Mouse (Mus musculus): ENCODE measurements around the gene A630001G21Rik. TPM values are rescaled to one million over a fixed set of nuclear protein-coding genes. Genes with fewer than 3 reads are reported as not detected.
"Not testable (repeated sequence)": the region's sequence is repeated elsewhere in the genome, so short reads cannot be mapped to it uniquely, and the experiment has no call there.

The A630001G21Rik gene
- 1 to 10 TPM in 1 of 2 experiments, under 1 TPM in 1; 0.76 to 1.5 TPM for total RNA-seq (2021)
- long read RNA-seq, experiment 1 = 0 reads
- long read RNA-seq, experiment 2 = 0 reads

DNA sequence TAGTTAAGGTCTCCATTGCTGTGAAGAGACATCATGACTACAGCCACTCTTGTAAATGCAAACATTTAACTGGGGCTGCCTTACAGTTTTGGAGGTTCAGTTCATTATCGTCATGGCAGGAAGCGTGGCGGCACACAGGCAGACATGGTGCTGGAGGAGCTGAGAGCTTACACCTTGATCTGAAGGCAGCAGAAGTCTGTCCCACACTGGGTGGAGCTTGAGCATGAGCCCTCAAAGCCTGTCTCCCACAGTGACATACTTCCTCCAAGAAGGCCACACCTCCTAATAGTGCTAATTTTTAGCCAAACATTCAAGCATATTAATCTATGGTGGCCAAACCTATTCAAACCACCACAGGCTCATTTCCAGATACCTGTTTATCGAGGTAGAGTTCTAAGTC, at the start of gene A630001G21Rik:
A630001G21Rik (minus strand) TSS at position 208 of the 400 bp plus-strand sequence.
- DNase-seq (ENCODE audit: low spot score in 2 of 2) = no peak

DNA sequence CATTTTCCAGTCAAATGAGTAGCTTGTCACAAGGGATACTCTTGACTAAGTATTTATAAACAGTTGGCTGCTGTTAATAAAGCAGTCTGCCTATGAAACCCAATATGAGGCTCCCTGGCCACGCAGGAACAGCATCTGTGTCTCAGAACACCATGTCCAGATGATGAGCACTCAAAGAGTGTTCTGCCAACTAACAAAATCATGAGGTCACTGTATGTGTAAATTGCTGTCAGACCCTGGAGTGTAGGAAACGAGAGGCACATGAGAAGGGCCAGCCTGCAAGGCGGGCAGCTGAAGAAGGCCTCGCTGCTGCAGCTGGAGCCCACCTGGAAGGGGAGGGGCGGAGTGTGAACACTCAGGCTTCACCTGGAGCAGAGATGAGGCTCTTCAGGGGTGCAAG, 48.7 kb upstream of the A630001G21Rik start:
- DNase-seq (ENCODE audit: low spot score in 2 of 2) = no peak

- DNase-seq (ENCODE audit: low spot score in 2 of 2) = no peak
These were observed 46.5 kb upstream of the A630001G21Rik start for GRCm38 (mm10) chr1:85824905-85825304.

DNA sequence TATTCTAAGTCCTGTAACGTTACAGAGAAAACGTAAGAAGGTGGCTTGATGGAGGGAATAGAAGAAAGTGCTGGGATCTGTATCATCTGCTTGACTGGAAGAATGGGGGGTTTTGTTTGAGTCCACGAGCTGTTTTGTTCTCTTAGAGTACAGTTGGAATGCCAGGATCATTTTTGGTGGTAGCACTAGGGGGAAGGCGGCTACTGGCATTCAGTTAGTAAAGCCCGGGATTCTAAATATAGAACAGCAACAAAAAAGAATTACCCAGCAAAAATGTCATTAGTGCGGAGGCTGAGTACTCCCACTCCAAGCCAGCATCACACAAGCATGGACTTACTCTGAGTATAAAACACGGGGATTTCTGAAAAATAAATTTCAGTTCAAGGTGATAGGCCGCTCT, 43.8 kb upstream of the A630001G21Rik start:
- no peak for DNase-seq (ENCODE audit: low spot score in 2 of 2)

DNA sequence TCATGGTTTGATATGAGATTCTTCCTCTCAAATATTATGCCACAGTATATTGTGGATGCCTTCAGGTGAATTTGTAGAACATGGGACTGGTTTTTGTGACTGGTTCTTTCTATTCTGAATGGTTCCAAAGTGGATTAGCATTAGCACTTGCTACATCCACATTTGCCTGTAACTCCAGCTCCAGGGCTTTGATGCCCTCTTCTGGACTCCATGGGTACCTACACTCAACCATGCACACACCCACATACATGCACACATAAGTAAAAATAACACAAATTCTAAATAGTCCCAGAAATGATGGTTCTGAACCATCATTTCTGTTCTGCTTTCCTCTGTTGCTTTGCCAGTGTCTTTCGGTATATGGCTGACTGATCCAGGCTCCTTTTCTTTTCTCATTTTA, 41.3 kb upstream of the A630001G21Rik start:
- no peak for DNase-seq (ENCODE audit: low spot score in 2 of 2)

- no peak for DNase-seq (ENCODE audit: low spot score in 2 of 2)
These were observed 39.7 kb upstream of the A630001G21Rik start for GRCm38 (mm10) chr1:85818121-85818520.

GRCm38 (mm10) chr1:85814213-85814612, 35.8 kb upstream of the A630001G21Rik start:
- not testable (repeated sequence) for DNase-seq (ENCODE audit: low spot score in 2 of 2)

GRCm38 (mm10) chr1:85810787-85811186, 32.3 kb upstream of the A630001G21Rik start:
- no peak for DNase-seq (ENCODE audit: low spot score in 2 of 2)

GRCm38 (mm10) chr1:85810343-85810742, 31.9 kb upstream of the A630001G21Rik start:
- no peak for DNase-seq (ENCODE audit: low spot score in 2 of 2)

DNA sequence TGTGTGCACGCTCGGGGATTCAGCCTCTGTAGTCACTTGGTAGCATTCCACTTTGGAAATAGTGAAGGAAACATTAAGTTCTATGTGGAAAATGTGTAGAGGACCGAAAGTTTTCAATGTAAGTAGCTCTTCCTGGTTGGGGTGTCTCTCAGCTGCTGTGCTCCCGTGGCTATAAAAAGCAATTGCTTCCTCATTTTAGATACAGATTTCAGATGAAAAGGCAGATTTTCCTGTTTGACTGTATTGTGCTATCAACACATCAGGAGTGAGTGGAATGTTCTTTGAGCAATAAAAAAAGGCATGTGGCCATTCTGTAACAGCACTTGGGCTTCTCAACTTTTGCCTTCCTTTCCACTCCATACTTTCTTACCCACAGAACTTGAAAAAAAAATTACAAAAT, 30.8 kb upstream of the A630001G21Rik start:
- no peak for DNase-seq (ENCODE audit: low spot score in 2 of 2)

DNA sequence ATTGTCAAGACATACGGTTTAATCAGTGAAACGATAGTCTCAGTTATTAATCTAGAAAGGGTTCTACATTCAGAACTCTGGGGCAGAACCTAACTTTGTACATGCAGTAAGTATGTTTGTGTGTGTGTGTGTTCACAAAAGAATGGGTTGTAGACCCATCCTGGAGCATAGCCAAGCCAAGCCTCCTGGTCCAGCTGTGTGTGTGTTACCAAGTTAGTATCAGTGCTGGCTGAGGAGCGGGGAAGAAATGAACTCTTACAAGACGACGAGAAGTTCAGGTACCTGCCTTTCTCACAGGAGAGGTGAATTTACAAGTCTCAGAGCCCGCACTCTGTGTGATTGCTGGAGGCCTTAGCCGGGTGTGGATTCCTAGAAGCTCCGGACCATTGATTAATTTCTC, 26.1 kb upstream of the A630001G21Rik start:
- no peak for DNase-seq (ENCODE audit: low spot score in 2 of 2)

DNA sequence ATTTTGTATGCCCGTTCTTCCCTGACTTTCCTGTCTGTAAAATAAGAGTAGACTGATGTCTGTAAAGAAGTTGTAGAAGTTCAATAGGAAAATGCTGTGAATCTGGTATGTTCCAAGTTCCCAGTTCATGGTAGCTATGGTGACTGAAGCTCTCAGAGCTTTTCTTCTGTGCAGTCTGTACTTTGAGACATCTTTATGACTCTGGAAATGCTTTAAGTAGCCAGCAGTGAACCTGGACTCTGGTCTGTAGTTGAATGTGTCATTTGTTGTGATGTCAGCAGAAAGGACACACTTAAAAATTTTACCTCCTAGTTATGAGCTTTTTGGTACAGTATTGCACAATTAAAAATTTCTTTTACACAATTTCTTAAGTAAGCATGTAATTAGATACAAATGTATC, 24.1 kb upstream of the A630001G21Rik start:
- DNase-seq (ENCODE audit: low spot score in 2 of 2) = no peak

- DNase-seq (ENCODE audit: low spot score in 2 of 2) = no peak
These were observed 21.3 kb upstream of the A630001G21Rik start for GRCm38 (mm10) chr1:85799776-85800175.

- DNase-seq (ENCODE audit: low spot score in 2 of 2) = no peak
These were observed 16.8 kb upstream of the A630001G21Rik start for GRCm38 (mm10) chr1:85795196-85795595.

GRCm38 (mm10) chr1:85794106-85794771, 15.8 kb upstream of the A630001G21Rik start:
- peak in 1 of 2 experiments; percentile 25 for DNase-seq (ENCODE audit: low spot score in 2 of 2)

DNA sequence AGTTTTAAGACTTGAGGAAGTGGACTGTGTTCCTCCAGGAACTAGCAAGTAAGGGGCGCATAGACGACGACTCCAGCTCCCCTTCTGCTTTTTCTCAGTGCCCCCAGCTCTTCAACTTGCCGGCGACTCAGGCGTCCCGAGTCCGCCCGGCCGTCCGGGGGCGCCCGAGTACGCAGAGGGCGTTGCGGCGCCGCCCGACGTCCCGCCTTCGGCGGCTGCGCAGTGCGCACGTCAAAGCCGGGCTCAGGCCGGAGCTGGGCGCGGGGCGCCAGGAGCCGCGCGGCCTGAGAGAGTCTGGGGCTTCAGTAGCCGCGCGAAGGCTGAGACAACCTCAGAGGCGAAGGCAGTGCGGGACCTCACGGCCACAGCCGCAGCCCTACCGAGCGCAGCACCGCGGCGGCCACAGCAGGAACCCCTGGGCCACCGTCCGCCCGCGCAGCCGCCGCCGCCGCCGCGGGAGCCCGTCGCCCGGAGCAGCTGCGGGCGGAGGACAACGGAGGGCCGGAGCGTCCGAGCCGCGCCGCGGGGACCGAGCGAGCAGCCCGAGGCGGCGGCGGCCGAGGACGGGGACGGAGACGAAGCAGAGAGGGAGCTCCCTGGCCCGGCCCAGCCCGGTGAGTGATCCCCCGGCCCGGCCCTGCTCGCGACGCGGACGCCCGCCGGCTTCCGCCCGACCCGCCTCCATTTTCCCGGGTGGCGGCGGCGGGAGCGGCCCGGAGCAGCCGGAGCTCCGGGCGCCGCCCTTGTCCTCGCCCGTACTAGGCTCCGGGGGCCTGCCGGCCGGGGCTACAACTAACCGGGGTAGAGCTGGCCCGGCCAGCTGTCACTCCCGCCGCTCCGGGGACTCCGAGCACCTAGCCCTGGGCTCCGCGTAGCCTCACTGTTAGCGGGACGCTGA, 15.0 kb upstream of the A630001G21Rik start, which contains the start of gene Cab39:
Cab39 (plus strand) TSS at position 234 of the 898 bp plus-strand sequence.
- DNase-seq (ENCODE audit: low spot score in 2 of 2) = peak; percentile 70 to 82

DNA sequence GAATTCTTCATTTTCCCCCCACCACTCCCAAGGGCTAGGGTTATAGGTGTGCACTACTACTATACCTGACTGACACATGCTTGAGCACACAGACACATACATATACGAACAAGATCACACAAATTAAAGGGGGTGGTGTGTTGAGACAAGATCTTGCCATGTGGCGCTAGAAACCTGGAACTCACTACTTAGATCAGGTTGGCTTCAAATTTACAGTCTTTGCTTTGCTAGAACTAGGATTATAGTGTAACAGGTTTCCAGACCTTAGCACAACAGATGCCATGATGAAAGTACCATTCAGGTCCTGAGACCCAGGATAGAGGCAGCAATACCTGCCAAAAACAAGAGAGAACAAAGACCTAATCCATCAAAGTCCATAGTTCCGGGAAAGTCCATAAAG, 13.0 kb upstream of the A630001G21Rik start:
- no peak for DNase-seq (ENCODE audit: low spot score in 2 of 2)

DNA sequence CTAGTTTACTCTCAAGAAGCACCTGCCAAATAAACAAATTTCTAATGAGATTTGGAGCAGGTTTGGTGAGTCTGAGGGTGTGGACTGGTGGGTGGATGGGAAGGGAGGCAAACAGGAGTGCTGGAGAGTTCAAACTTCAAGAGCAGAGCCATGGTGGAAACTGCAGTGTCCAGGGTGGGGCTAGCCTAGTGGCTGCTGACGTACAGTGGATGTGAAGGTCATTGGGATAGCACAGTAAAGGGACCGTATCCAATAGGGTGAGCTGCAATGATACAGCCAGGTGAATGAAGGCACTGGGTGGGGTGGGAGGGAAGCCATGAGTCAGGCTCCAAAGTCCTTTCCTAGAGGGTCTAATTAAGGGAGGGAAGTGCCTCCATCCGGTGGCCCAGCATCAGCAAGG, 12.1 kb upstream of the A630001G21Rik start:
- no peak for DNase-seq (ENCODE audit: low spot score in 2 of 2)

DNA sequence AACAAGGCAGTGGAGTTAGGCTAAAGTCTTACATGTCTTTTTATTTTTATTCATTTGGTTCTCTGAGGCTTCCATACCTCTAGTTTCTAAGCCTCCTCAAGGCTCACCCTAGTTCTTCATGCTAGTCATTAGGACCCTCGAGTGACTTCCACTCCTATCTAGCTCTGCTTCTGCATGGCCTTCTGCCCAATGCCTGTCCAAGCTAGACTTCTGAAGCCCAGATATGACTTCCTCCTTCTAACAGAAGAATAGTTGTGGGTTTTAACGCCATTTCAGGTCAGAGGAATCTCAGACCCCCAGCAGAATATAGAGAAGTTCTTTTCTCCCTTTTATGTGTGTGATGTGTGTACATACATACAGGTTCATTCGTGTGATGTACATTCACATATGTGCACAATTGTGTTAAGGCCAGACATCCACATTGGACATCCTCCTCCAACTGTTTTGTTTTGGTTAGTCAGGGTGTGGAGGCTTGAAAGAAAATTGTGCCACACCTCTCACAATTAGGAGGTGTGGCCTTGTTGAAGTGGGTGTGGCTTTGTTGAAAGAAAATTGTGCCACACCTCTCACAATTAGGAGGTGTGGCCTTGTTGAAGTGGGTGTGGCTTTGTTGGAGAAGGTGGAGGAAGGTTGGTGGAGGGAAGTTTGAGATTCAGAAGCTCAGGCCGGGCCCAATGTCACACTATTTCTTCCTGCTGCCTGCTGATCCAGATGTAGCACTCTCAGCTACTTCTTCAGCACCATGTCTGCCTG, 1.2 kb upstream of the A630001G21Rik start:
- DNase-seq (ENCODE audit: low spot score in 2 of 2) = no peak

DNA sequence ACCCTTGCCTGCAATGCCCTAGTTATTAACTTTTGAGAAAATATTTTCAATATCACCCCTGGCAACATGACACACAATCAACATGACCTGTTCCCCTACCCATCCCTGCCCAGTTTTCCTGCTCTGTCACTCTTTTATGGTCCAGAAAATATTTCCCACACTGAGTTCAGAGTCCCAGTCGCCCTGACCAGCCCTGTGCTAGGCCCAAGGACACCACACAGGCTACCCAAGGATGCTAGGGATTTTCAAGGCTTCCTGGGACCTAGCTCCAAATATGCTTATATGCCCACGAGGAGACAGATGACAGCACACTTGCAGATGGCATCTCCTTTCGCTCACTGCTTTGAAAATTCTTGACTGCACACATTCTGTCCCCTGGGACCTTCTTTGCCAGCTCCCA, 569 bp upstream of the A630001G21Rik start:
- DNase-seq (ENCODE audit: low spot score in 2 of 2) = no peak

GRCm38 (mm10) chr1:85776154-85776553, 2.3 kb downstream of the A630001G21Rik start:
- DNase-seq (ENCODE audit: low spot score in 2 of 2) = no peak

Measured in adrenal gland, postnatal 4 days (tissue).